Mouse (Mus musculus): ENCODE data around the gene Serpind1. TPM values are rescaled to one million over a fixed set of nuclear protein-coding genes. Genes with fewer than 3 reads are reported as not detected.

Serpind1 gene
- polyA plus RNA-seq, 1 experiment from 2014 or later = 0.15 TPM

- Histone ChIP-seq H3K9ac (ENCODE audit: low read length) (no peak overlapping the region), H3K9me3 (ENCODE audit: control insufficient read depth, low read length) (no peaks in the 10 kb centered on the region), H3K4me1 (ENCODE audit: control insufficient read depth, insufficient read depth, low read length) (no peaks in the 10 kb centered on the region), H3K4me2 (ENCODE audit: low read depth) (no peak overlapping the region), H3K27ac (ENCODE audit: low read depth, low read length) (no peak overlapping the region), H3K4me3 (ENCODE audit: low read depth, low read length) (no peak overlapping the region), H3K36me3 (ENCODE audit: control insufficient read depth, insufficient read depth, low read length) (no peaks in the 10 kb centered on the region), H3K27me3 (ENCODE audit: control insufficient read depth, insufficient read depth, low read length) (no peaks in the 10 kb centered on the region)
- ATAC-seq (ENCODE audit: insufficient read depth, low FRiP score, low TSS enrichment) = no peak
- DNase-seq (ENCODE audit: low spot score) = no peak
- 94% methylated on average over 7 of the region's 7 CpGs for WGBS
Measured at GRCm38 (mm10) chr16:17339701-17340100, 8.5 kb downstream of the Serpind1 start.

DNA sequence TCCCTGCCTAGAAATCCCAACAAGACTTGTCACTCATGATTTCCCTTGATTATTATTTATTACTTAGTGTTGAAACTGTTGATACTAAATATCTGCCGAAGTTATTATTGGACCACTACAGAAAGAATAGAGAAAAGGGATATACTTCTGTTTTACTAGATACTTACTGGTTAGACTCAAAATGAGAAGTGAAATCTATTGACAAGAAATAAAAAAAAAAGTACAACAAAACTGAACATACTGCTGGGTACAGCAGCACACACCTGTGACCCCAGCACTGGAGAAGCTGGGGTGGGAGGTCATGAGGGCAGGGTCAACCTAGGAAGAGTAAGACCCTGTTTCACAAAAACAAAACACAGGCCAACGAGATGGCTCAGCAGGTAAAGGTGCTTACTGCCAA lies 9.5 kb downstream of the Serpind1 start:
- Histone ChIP-seq H3K36me3 (ENCODE audit: control insufficient read depth, insufficient read depth, low read length) (no peaks in the 10 kb centered on the region), H3K4me2 (ENCODE audit: low read depth) (no peak overlapping the region), H3K4me1 (ENCODE audit: control insufficient read depth, insufficient read depth, low read length) (no peaks in the 10 kb centered on the region), H3K27me3 (ENCODE audit: control insufficient read depth, insufficient read depth, low read length) (no peaks in the 10 kb centered on the region), H3K27ac (ENCODE audit: low read depth, low read length) (no peak overlapping the region), H3K9me3 (ENCODE audit: control insufficient read depth, low read length) (no peaks in the 10 kb centered on the region), H3K4me3 (ENCODE audit: low read depth, low read length) (no peak overlapping the region), H3K9ac (ENCODE audit: low read length) (no peak overlapping the region)
- no peak for DNase-seq (ENCODE audit: low spot score)
- WGBS = 86% methylated on average over 2 of the region's 2 CpGs
- no peak for ATAC-seq (ENCODE audit: insufficient read depth, low FRiP score, low TSS enrichment)

GRCm38 (mm10) chr16:17341847-17342246 lies 10.7 kb downstream of the Serpind1 start:
- no peak for DNase-seq (ENCODE audit: low spot score)
- ATAC-seq (ENCODE audit: insufficient read depth, low FRiP score, low TSS enrichment) = no peak
- Histone ChIP-seq H3K27ac (ENCODE audit: low read depth, low read length) (no peak overlapping the region), H3K36me3 (ENCODE audit: control insufficient read depth, insufficient read depth, low read length) (no peaks in the 10 kb centered on the region), H3K9me3 (ENCODE audit: control insufficient read depth, low read length) (no peaks in the 10 kb centered on the region), H3K9ac (ENCODE audit: low read length) (no peak overlapping the region), H3K27me3 (ENCODE audit: control insufficient read depth, insufficient read depth, low read length) (no peaks in the 10 kb centered on the region), H3K4me1 (ENCODE audit: control insufficient read depth, insufficient read depth, low read length) (no peaks in the 10 kb centered on the region), H3K4me2 (ENCODE audit: low read depth) (no peak overlapping the region), H3K4me3 (ENCODE audit: low read depth, low read length) (no peak overlapping the region)
- 96% methylated on average over 4 of the region's 4 CpGs for WGBS

- Histone ChIP-seq H3K9me3 (ENCODE audit: control insufficient read depth, low read length) (no peaks in the 10 kb centered on the region), H3K27me3 (ENCODE audit: control insufficient read depth, insufficient read depth, low read length) (no peaks in the 10 kb centered on the region), H3K9ac (ENCODE audit: low read length) (no peak overlapping the region), H3K4me3 (ENCODE audit: low read depth, low read length) (no peak overlapping the region), H3K4me2 (ENCODE audit: low read depth) (no peak overlapping the region), H3K36me3 (ENCODE audit: control insufficient read depth, insufficient read depth, low read length) (no peaks in the 10 kb centered on the region; the same call in 1 of the 2 replicates), H3K27ac (ENCODE audit: low read depth, low read length) (no peak overlapping the region), H3K4me1 (ENCODE audit: control insufficient read depth, insufficient read depth, low read length) (no peaks in the 10 kb centered on the region)
- ATAC-seq (ENCODE audit: insufficient read depth, low FRiP score, low TSS enrichment) (no peak), DNase-seq (ENCODE audit: low spot score) (no peak)
- WGBS = 91% methylated on average over 8 of the region's 8 CpGs
Measured at GRCm38 (mm10) chr16:17345141-17345812, 14.1 kb downstream of the Serpind1 start.

DNA sequence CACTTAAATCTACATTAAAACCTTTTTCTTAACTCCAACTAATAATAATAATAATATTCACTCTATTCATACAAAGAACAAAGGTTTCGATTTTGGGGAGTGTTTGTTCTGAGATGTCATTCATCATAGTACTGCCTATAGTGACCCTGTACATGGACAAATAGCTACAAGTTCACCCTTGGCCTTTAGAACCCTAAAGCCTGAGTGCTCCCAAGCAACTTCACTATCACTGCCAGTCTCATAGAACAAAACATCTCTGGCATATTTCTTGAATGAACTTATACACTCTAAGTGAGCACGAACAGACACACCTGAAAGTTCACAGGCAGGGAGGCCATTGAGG lies 14.6 kb downstream of the Serpind1 start:
- Histone ChIP-seq H3K36me3 (ENCODE audit: control insufficient read depth, insufficient read depth, low read length) (peaks cover 2% of the 10 kb centered on the region; the same call in 1 of the 2 replicates), H3K27me3 (ENCODE audit: control insufficient read depth, insufficient read depth, low read length) (no peaks in the 10 kb centered on the region), H3K9ac (ENCODE audit: low read length) (no peak overlapping the region), H3K4me2 (ENCODE audit: low read depth) (no peak overlapping the region), H3K27ac (ENCODE audit: low read depth, low read length) (no peak overlapping the region), H3K4me3 (ENCODE audit: low read depth, low read length) (no peak overlapping the region), H3K4me1 (ENCODE audit: control insufficient read depth, insufficient read depth, low read length) (no peaks in the 10 kb centered on the region), H3K9me3 (ENCODE audit: control insufficient read depth, low read length) (no peaks in the 10 kb centered on the region)
- ATAC-seq (ENCODE audit: insufficient read depth, low FRiP score, low TSS enrichment) = no peak
- WGBS = 93% methylated on average over 2 of the region's 2 CpGs
- no peak for DNase-seq (ENCODE audit: low spot score)

- ATAC-seq (ENCODE audit: insufficient read depth, low FRiP score, low TSS enrichment) (no peak), DNase-seq (ENCODE audit: low spot score) (no peak)
- no peaks in the 10 kb centered on the region for H3K4me1 ChIP-seq (ENCODE audit: control insufficient read depth, insufficient read depth, low read length)
- peaks cover 2% of the 10 kb centered on the region; the same call in 1 of the 2 replicates for H3K36me3 ChIP-seq (ENCODE audit: control insufficient read depth, insufficient read depth, low read length)
- WGBS = 90% methylated on average over 1 of the region's 1 CpGs
- H3K27me3 ChIP-seq (ENCODE audit: control insufficient read depth, insufficient read depth, low read length) = no peaks in the 10 kb centered on the region
- no peak overlapping the region for H3K9ac ChIP-seq (ENCODE audit: low read length)
- H3K27ac ChIP-seq (ENCODE audit: low read depth, low read length) = no peak overlapping the region
- no peaks in the 10 kb centered on the region for H3K9me3 ChIP-seq (ENCODE audit: control insufficient read depth, low read length)
- no peak overlapping the region for H3K4me2 ChIP-seq (ENCODE audit: low read depth)
- no peak overlapping the region for H3K4me3 ChIP-seq (ENCODE audit: low read depth, low read length)
Measured at GRCm38 (mm10) chr16:17346766-17347165, 15.6 kb downstream of the Serpind1 start.

DNA sequence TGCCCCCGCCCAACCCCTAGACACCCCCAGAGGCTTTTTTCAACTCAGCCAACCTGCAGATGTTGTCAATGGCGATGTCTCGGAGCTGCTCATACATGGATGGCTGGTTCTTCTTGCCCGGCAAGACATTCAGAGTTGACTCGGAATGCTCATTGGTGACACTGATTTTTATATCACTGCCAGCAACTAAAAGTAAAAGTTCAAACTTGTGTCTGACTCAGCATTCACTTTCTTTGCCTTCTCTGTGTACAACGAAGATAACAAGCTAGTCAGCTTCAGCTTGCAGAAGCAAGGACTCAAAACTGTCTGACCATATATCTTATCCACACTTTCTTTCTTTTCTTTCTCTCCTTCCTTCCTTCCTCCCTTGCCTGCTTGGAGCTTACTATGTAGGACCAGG lies 24.9 kb downstream of the Serpind1 start:
- no peaks in the 10 kb centered on the region for H3K4me1 ChIP-seq (ENCODE audit: control insufficient read depth, insufficient read depth, low read length)
- WGBS = 92% methylated on average over 6 of the region's 6 CpGs
- no peak overlapping the region for H3K27ac ChIP-seq (ENCODE audit: low read depth, low read length)
- H3K27me3 ChIP-seq (ENCODE audit: control insufficient read depth, insufficient read depth, low read length) = no peaks in the 10 kb centered on the region
- H3K4me3 ChIP-seq (ENCODE audit: low read depth, low read length) = no peak overlapping the region
- no peak overlapping the region for H3K9ac ChIP-seq (ENCODE audit: low read length)
- H3K9me3 ChIP-seq (ENCODE audit: control insufficient read depth, low read length) = no peaks in the 10 kb centered on the region
- H3K36me3 ChIP-seq (ENCODE audit: control insufficient read depth, insufficient read depth, low read length) = peaks cover 2% of the 10 kb centered on the region
- DNase-seq (ENCODE audit: low spot score) = no peak
- H3K4me2 ChIP-seq (ENCODE audit: low read depth) = no peak overlapping the region
- ATAC-seq (ENCODE audit: insufficient read depth, low FRiP score, low TSS enrichment) = no peak

- Histone ChIP-seq H3K4me3 (ENCODE audit: low read depth, low read length) (no peak overlapping the region), H3K36me3 (ENCODE audit: control insufficient read depth, insufficient read depth, low read length) (no peaks in the 10 kb centered on the region; the same call in 1 of the 2 replicates), H3K9me3 (ENCODE audit: control insufficient read depth, low read length) (no peaks in the 10 kb centered on the region), H3K27ac (ENCODE audit: low read depth, low read length) (no peak overlapping the region), H3K9ac (ENCODE audit: low read length) (no peak overlapping the region), H3K4me1 (ENCODE audit: control insufficient read depth, insufficient read depth, low read length) (no peaks in the 10 kb centered on the region), H3K4me2 (ENCODE audit: low read depth) (no peak overlapping the region), H3K27me3 (ENCODE audit: control insufficient read depth, insufficient read depth, low read length) (no peaks in the 10 kb centered on the region)
- WGBS = 93% methylated on average over 4 of the region's 4 CpGs
- DNase-seq (ENCODE audit: low spot score) = no peak
- ATAC-seq (ENCODE audit: insufficient read depth, low FRiP score, low TSS enrichment) = no peak
Measured at GRCm38 (mm10) chr16:17358787-17359186, 27.6 kb downstream of the Serpind1 start.

- WGBS = 94% methylated on average over 4 of the region's 4 CpGs
- ATAC-seq (ENCODE audit: insufficient read depth, low FRiP score, low TSS enrichment) = no peak
Measured at GRCm38 (mm10) chr16:17382306-17382705, 51.1 kb downstream of the Serpind1 start.

More at GRCm38 (mm10) chr16:17382306-17382705, 51.1 kb downstream of the Serpind1 start:
- no peaks in the 10 kb centered on the region for H3K9me3 ChIP-seq (ENCODE audit: control insufficient read depth, low read length)
- no peaks in the 10 kb centered on the region for H3K4me1 ChIP-seq (ENCODE audit: control insufficient read depth, insufficient read depth, low read length)
- no peak overlapping the region for H3K9ac ChIP-seq (ENCODE audit: low read length)
- DNase-seq (ENCODE audit: low spot score) = no peak
- no peak overlapping the region for H3K27ac ChIP-seq (ENCODE audit: low read depth, low read length)
- no peak overlapping the region for H3K4me3 ChIP-seq (ENCODE audit: low read depth, low read length)
- H3K27me3 ChIP-seq (ENCODE audit: control insufficient read depth, insufficient read depth, low read length) = no peaks in the 10 kb centered on the region
- H3K4me2 ChIP-seq (ENCODE audit: low read depth) = no peak overlapping the region
- no peaks in the 10 kb centered on the region; the same call in 1 of the 2 replicates for H3K36me3 ChIP-seq (ENCODE audit: control insufficient read depth, insufficient read depth, low read length)

Measured in neural tube, embryonic 11.5 days (tissue).